Mouse (Mus musculus) kidney, adult 2 months (tissue): ENCODE measurements at regions not wholly inside any gene's neighbourhood (a gene's known extent, or its start where the extent isn't known, plus 50 kb on each side); places are given as distances from the start of the nearest gene placed in this dataset.

Experiments used
- CTCF ChIP-seq: fragments of 200-500 bp; conservative IDR thresholded peaks from 2 replicates; pipeline ENCODE4 v1.5.1; 2011; ENCODE audit warnings: low read depth, mild to moderate bottlenecking, control low read depth, low read length, moderate library complexity, mixed read lengths; ENCODE audit not compliant: insufficient read depth, insufficient read length
- POLR2A ChIP-seq: fragments of 200-500 bp; IDR thresholded peaks from one replicate; pipeline ENCODE4 v1.6.1; 2011; ENCODE audit warnings: low read depth, low read length, control low read depth

GRCm38 (mm10) chr2:51732355-51732754, 105.0 kb downstream of the Tas2r134 start:
- TF ChIP-seq POLR2A (no peak), CTCF (no peak)
